Mouse (Mus musculus): ENCODE measurements around the gene Vmn1r54.

GRCm38 (mm10) chr6:90319019-90319418, 72.9 kb downstream of the Vmn1r54 start:
- no peak for TF ChIP-seq FLI1 (IDR thresholded peaks at IDR 0.05; ENCODE audit: low read length)
- no peak for TF ChIP-seq GATA1 (IDR thresholded peaks at IDR 0.05; ENCODE audit: borderline replicate concordance, low read length)

All from megakaryocyte, embryonic 14.5 days (primary cell).